Mouse (Mus musculus) lung, postnatal 25 days (tissue): ENCODE measurements around the gene Zfp770.
"Not testable (repeated sequence)": the region's sequence is repeated elsewhere in the genome, so short reads cannot be mapped to it uniquely, and the experiment has no call there.

Experiments
- DNase-seq: peaks from one replicate; pipeline ENCODE4 v3.0.0; 2022; ENCODE audit warnings: low spot score

Gene Zfp770

GRCm38 (mm10) chr2:114200932-114201559 lies at the start of gene Zfp770:
Gene Zfp770 (minus strand): TSS chr2:114201469.
- DNase-seq = peak; percentile 65

GRCm38 (mm10) chr2:114249440-114249839 lies 48.2 kb upstream of the Zfp770 start:
- no peak for DNase-seq

DNA sequence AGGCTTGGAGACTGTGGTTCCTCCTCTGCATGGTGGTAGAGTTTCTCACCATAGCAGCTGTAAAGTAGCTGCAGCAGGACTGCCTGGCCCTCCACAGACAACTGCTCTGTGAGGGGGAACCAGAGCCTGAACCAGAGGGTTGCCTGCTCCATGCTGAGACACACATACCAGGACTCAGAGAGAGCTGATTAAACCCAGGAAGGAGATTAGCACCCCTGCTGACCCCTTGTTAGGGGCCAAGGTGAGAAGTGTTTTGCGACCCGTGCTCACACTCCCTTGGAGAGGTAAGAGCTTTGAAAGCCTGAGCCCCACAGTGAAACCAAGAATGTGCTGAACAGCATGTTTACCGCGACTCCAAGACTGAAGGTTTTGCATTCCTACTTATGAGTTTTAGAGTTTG lies 36.4 kb upstream of the Zfp770 start:
- no peak for DNase-seq

- no peak for DNase-seq
Measured at GRCm38 (mm10) chr2:114236566-114236965, 35.3 kb upstream of the Zfp770 start.

- DNase-seq = no peak
Measured at GRCm38 (mm10) chr2:114235584-114235983, 34.3 kb upstream of the Zfp770 start.

- no peak for DNase-seq
Measured at GRCm38 (mm10) chr2:114231248-114231647, 30.0 kb upstream of the Zfp770 start.

DNA sequence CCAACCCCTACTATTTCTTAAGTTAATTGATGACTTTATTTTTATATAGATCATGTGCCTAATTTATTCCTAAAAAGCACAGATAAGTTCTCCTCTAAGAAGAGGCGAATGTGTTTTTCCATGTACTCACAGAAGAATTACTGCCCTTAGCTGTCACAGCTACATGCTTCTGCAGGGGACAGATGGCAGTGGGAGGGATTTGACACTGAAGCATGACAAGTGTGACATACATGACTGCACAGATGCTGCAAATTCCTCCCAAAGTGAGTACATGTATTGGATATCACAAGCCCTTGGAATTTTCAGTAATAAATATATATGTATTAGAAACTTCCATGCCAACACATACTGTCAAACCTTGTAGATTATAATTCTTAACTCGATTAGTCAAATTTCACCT lies 27.4 kb upstream of the Zfp770 start:
- DNase-seq = no peak

GRCm38 (mm10) chr2:114205036-114205435 lies 3.8 kb upstream of the Zfp770 start:
- DNase-seq = no peak

GRCm38 (mm10) chr2:114201574-114201973 lies 305 bp upstream of the Zfp770 start:
- no peak for DNase-seq

DNA sequence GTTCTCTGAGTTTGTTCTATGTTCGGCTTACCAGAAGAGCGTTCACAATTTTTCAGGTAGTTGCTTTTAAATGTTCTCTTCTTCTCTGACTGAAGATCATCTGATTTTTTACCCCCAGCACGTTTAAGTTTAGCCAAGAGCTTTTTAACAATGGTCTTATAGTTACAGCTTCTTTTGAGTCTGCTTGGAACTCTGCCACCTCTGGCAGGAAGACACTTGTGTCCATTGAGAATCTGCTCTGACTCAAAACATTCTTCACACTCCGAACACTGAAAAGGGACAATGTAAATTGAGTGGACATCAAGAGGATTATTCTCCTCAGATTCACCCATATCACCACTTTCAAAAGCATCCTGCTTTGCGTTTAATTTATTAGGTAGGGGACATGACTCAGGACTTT lies 4.8 kb downstream of the Zfp770 start:
- DNase-seq = no peak

- not testable (repeated sequence) for DNase-seq
Measured at GRCm38 (mm10) chr2:114186924-114187323, 14.3 kb downstream of the Zfp770 start, which contains the start of gene Aqr. Gene Aqr (minus strand): TSS chr2:114187024.

DNA sequence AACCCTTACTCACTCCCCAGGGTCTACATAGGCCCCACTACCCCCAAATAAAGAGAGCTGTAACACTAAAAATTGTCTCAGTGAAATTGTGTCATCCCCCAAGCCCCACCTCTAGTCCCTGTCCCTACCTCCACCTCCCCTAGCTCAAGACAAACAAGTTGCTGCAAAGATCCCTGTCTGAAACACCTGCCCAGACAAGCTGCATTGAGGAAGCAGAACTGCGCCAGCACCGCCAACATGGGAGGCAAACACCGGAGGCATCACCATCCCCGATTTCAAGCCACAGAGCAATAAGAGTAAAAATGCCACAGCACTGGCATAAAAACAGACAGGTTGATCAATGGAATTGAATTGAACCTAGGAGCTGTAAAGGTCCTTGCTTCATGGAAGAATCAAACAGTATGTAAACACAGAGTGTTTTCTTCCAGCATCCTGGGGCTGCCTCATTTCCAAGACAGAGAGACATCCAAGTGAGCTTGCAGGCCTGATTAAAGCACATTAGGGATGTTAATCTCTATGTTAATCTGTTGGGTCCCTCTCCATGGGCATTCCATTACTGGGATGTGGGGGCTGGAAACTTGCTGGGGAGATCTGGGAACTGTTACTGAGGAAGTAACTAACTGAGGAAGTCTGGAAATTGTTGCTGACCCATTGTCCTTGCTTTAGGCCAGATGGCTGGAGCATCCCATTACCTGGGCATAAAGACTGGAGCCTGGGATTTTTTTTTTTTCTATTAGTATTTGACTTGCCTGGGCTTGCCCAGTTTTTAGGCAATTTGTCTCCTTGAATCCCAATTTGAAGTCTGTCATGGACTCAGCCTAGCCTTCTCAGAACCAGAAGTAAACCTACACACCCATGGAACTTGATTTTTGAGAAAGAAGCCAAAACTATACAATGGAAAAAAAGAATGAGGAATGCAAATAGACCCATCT lies 23.2 kb downstream of the Zfp770 start:
- no peak for DNase-seq

- DNase-seq = peak; percentile 87
Measured at GRCm38 (mm10) chr2:114174651-114175484, 26.4 kb downstream of the Zfp770 start.

- no peak for DNase-seq
Measured at GRCm38 (mm10) chr2:114173248-114173647, 28.0 kb downstream of the Zfp770 start.

DNA sequence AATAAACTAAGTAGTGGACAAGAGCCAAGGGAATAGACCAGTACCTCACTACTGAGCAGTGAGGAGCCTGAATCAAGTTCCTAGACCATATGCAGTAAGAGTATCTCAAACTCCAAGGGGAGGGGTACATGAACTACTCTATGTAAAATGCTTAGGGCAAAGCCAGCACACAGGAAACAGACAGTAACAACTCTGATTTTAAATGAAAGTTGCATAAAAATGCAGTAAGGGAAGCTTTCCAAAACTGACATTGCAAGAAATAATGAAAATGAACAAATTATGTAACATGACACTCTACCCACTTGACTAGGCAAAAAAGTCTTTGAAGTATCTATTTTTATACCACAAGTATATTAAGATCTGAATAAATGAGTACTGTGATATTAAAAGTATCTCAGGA lies 33.4 kb downstream of the Zfp770 start:
- no peak for DNase-seq

- DNase-seq = no peak
Measured at GRCm38 (mm10) chr2:114161978-114162377, 39.3 kb downstream of the Zfp770 start.

DNA sequence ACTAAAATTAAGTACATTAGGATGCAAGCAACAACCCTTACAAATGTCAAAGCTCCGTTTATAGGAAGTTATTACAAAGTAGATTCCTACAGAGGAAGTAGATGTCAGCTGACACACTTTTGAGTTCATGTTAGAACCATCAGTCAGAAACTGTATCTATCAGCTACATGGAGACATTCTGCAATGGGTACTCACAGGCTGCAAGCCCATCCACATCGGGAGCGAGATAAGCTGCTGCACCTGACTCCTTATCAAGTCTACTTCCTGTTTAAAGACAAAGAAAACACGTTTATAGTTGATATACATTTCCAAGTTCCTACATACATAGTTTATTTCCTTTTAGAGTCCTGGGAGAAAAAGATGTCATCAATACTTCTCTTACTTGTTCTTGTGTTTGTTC lies 43.9 kb downstream of the Zfp770 start:
- no peak for DNase-seq

- no peak for DNase-seq
Measured at GRCm38 (mm10) chr2:114156639-114157038, 44.6 kb downstream of the Zfp770 start.

DNA sequence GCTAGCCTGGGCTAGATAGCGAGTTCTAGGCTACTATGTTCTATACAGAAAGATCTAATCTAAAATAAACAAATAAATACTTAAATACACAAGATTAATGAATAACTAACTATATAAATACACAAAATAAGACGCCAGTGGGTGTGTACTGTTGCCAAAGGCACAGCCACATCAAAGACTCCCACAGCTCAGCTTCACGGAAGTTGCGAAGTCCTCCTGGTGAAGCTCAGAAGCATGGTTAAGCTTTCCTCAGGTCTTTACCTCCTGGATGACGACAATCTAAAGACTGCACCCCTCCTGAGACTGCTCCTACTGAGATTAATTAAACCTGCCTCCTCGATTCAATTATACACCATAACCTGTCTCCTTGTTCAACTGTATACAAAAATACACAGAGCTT lies 48.0 kb downstream of the Zfp770 start:
- no peak for DNase-seq

- no peak for DNase-seq
Measured at GRCm38 (mm10) chr2:114146864-114147458, 54.3 kb downstream of the Zfp770 start.

DNA sequence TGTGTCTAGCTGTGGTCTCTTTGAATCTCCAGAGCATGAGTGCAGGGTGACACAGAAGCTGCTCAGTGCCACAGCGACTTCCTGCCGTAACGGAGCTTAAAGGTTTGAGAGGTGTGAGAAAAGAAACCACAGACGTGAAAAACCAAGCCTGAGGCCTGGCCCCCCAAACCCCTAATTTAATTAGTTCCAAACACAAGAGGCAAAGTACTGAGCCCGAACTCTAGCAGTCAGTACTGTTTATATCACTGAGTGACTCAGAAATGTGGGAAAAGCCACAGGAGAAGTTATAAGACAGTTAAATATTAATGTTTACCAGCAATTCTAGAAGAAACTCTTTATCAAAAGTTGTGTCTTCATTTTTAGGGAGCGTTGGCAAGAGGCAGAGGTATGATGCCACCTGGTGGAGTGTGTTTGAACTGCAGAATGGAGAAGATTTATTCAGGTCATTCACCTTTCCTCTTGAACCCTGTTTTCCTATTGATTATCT lies 55.9 kb downstream of the Zfp770 start:
- peak; percentile 20 for DNase-seq

- peak; percentile 3 for DNase-seq
Measured at GRCm38 (mm10) chr2:114144915-114145314, 56.4 kb downstream of the Zfp770 start.
